Mouse (Mus musculus) mesoderm, embryonic 11.5 days (tissue): ENCODE measurements around the gene Gpr3.

Experiments
- DNase-seq: peaks from one replicate; pipeline ENCODE4 v3.0.0-alpha.2; 2012; ENCODE audit warnings: low read depth, low spot score

The Gpr3 gene

GRCm38 (mm10) chr4:133170616-133171015 lies 41.7 kb downstream of the Gpr3 start:
- no peak for DNase-seq

GRCm38 (mm10) chr4:133170056-133170524 lies 42.2 kb downstream of the Gpr3 start:
- no peak for DNase-seq

- no peak for DNase-seq
These were observed 42.9 kb downstream of the Gpr3 start for GRCm38 (mm10) chr4:133169237-133170055.

GRCm38 (mm10) chr4:133166773-133167172 lies 45.6 kb downstream of the Gpr3 start:
- DNase-seq = no peak

GRCm38 (mm10) chr4:133162196-133162595 lies 50.1 kb downstream of the Gpr3 start:
- no peak for DNase-seq

GRCm38 (mm10) chr4:133160821-133161220 lies 51.5 kb downstream of the Gpr3 start:
- DNase-seq = no peak

- DNase-seq = no peak
These were observed 52.1 kb downstream of the Gpr3 start for GRCm38 (mm10) chr4:133160211-133160610.

GRCm38 (mm10) chr4:133159646-133160045 lies 52.7 kb downstream of the Gpr3 start:
- no peak for DNase-seq
